Mouse (Mus musculus): ENCODE measurements around the gene H2-Aa.
A peak's percentile ranks its signal among the peaks of the same experiment; 100 is the strongest.

GRCm38 (mm10) chr17:34263811-34264371, 23.7 kb downstream of the H2-Aa start:
- TF ChIP-seq CTCF (IDR thresholded peaks at IDR 0.05): peak; percentile 27
- TF ChIP-seq EP300 (IDR thresholded peaks at IDR 0.05): no peak

Data from lung, postnatal 0 days (tissue).